Mouse (Mus musculus): Measurements from ENCODE around the gene Pdss2. TPM values are rescaled to one million over a fixed set of nuclear protein-coding genes. Genes with fewer than 3 reads are reported as not detected.

Gene Pdss2
- total RNA-seq, 2 experiments from 2014 or later = 20.5 to 21.6 TPM

DNA sequence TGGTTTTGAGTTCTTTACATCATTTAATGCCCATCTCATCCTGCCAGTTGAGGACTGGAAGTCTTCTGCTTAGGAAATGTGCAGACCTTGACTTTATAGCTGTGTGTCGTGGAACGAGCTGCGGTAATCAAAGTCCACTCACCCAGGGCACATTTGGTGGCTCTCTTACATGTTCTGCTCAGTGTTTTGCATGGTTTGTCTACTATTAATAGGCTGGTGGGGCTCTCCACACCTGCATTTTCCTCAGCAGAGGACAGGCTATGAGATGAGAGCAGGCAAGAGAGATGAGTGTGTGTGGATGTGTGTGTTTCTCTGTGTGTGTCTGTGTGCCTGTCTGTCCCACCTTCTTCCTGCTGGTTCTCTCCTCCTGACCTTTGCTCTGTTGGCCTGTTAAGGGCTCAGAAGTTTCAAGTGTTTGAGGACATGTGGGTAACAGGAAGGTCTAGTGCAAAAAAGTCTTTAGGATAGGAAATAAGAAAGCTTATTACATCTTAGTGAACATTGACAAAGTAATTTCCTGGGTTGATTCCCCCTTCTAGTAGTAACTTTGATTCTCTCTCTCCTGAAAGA lies 266.2 kb downstream of the Pdss2 start:
- DNase-seq = no peak

DNA sequence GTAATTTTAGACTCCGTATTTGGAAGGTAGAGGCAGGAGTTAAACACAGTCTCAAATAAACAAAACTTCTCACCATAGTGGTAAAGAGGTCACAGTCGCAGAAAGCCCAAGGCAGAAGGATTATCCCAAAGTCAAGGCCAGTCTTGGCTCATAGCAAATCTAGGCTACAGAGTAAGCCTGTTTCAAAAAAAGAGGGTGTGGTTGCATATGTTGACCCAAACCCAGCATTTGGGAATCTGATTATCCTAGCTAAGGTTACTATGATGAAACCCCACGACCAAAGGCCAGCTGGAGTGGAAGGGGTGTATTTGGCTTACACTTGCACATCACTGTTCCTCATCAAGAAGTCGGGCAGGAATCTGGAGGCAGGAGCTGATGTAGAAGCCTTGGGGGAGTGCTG lies 267.0 kb downstream of the Pdss2 start:
- DNase-seq = no peak

DNA sequence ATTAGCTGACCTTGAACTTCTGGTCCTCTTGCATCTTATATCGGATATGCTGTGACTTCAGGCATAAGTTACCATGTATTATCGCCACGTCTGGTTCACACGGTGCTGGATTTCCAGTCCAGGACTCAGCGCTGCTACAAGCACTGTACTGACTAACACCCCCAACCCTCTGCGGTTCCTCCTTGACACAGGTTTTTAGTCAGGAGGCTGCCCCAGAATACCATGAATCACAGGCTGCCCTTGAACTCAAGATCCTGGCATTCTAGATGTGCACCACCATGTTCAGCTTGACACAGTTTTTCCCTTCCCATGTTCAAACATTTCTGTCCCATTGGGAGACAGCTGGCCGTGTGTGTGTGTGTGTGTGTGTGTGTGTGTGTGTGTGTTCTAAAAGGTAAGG lies 267.9 kb downstream of the Pdss2 start:
- DNase-seq = no peak

DNA sequence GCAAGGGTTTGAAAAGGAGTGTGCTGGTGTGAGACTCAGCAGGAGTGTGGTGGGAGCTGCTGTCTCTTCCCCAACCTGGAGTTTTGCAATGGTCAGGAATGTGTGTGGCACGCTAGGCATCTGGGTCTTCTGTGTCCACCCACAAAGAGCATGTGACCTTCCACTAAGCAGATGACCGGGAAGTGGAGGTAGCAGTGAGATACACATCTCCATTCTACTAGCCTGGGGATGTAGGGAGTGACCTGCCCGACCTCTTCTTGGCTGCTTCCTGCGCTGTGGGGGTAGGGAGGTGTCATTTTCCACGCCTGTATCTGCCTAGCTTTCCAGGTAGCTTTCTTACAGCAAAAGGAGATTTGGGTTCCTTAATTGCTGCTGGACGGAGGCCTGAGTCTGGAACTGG lies 268.3 kb downstream of the Pdss2 start:
- no peak for DNase-seq

DNA sequence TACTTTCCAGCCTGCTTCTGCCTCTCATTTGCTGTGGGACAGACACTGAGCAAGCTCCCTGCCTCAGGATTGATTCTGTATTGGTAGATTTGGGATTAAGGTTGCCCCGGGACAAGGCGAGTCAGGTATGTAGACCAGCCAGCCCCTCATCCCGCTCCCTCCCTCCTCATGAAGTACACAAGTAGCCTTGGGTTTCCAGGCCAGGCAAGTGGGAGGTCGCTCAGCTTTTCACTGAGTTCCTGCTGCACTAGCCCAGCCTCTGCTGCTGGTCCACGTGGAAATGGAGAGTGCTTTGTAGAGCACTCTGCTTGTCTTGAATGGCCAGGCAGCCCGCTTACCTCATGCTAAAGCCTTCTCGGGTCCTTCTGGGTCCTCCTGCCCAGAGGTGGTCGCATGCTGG lies 268.7 kb downstream of the Pdss2 start:
- DNase-seq = no peak

DNA sequence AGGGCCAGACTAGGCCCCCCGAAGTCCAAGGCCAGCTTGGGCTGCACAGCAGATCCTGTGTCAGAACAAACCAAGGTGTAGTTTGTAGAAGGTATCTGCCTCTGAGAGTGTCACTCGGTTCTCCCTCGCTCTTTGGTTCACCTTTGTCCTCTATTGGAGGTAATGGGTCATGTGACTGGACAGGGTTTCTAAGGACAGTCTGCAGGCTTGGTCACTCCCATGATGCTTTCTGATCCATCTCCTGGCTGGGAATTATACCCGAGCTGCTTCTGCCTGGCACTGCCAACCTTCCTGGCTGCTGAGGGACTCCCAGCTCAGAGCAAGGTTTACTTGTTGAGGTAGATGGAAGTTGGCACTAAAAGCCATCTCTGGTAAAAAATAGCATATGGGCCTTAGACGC lies 269.6 kb downstream of the Pdss2 start:
- DNase-seq = peak; percentile 45

DNA sequence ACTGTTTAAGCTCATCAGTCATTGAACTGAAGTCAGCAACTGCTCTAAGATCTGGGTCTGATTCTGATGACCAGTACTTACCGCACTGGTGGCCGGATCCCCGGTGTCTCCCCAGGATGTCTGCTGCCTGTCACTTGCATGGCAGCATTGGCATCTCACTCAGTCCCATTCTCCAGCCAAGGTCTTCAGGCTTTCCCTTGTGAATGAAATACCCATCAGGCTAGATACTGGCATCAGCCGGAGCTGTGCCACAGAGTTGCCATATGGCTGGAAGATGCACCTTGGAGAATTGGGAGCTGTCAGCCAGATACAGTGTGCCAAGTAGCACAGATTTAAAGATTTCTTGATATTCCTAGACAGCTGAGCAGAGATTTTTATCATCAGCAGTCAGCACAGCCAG lies 281.3 kb downstream of the Pdss2 start:
- no peak for DNase-seq

DNA sequence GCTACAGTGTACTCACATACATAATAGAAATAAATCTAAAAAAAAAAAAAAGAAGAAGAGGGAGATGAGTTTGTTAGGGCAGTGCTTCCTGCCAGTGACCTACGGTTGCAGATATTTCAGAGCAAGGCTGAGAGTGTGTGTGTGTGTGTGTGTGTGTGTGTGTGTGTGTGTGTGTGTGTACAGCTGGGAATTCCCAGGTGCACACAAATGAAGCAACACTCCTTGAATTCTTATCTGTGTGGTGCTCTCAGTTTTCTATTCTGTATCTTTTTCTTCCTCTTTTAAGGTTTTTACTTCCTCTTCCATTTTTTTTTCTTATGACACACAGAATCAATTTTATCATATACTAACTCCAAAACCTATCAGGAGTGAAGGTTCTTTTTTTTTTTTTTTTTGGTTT lies 283.0 kb downstream of the Pdss2 start:
- no peak for DNase-seq

DNA sequence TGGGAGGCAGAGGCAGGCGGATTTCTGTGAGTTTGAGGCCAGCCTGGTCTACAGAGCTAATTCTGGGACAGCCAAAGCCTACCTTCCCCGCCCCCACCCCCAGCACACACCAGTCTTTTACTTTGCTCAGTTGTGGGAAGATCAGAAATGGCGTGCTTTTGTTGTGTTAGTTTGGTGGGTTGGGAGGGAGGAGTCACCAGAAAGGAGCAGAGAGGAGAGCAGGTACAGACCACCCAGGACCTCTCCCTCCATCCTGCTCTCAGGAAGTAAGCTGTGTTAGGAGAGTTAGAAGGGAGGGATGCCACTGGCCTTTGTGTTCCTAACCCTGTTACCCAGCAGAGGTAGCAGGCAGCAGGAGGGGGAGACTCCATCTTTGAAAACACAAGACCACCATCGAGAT lies 285.8 kb downstream of the Pdss2 start:
- DNase-seq = no peak

DNA sequence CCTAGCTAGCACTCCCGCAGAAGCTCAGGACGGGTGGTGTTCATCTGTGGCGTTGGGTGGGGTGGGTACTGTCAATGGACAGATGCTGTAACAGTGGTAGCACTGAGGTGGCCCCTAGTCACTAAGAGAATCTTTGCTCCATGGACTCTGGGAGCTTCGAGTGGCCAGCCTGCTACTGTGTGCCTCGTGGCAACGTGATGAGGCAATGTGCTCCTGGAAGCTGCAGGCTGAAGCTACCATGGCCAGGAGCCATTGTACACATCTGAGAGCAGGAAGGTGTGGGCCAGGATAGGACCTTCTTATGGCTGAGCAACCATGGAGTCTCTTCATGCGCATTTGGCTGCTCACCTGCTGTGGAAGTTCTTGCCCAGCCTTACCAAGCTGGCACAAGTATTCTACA lies 287.9 kb downstream of the Pdss2 start:
- DNase-seq = no peak

DNA sequence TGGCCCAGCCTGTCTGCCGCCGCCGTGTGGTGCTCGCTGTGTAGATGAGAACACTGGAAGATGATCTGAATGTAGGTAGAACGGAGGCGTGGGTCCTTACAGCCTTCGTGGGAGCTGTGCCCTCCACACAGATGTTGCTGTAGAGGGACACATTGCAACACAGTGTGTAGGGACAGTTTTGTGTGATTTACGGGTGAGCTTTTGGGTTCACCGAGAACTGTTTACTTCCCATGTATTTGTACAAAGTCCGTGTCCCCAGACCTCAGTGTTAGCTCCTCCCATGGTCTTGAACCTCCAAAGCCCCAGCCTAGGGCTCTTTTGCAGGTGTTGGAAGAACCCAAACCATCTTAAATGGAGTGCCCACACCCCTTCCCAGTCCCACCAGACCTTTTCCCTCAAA lies 291.7 kb downstream of the Pdss2 start:
- DNase-seq = no peak

Other genes with a start within 250 kb of the Pdss2 start
- gene Sobp, start 47.0 kb upstream of the Pdss2 start, total RNA-seq (2021) = 10 to 100 TPM; 12.2 to 13.0 TPM
- 1 to 10 TPM; 1.0 to 1.1 TPM for gene 9030612E09Rik, start 46.8 kb upstream of the Pdss2 start, total RNA-seq (2021)

Data from heart, postnatal 4 days (tissue).